Mouse (Mus musculus) gastrocnemius, adult 8-10 months (tissue): Measurements from ENCODE around the gene Retreg1. TPM values are rescaled to one million over a fixed set of nuclear protein-coding genes. Genes with fewer than 3 reads are reported as not detected.
A peak's percentile ranks its signal among the peaks of the same experiment; 100 is the strongest.

Experiments used
- DNase-seq, 2 experiments: peaks; one replicate each; pipeline ENCODE4 v3.0.0; 2022; ENCODE audit warnings: low spot score in 2 of 2
- total RNA-seq, 4 experiments: library from RNA; stranded (reverse); gene quantifications; 2 replicates each; pipeline ENCODE4 v1.2.4; 2022

The Retreg1 gene
- total RNA-seq: 100 to 1,000 TPM; 150 to 208 (median 158) TPM

DNA sequence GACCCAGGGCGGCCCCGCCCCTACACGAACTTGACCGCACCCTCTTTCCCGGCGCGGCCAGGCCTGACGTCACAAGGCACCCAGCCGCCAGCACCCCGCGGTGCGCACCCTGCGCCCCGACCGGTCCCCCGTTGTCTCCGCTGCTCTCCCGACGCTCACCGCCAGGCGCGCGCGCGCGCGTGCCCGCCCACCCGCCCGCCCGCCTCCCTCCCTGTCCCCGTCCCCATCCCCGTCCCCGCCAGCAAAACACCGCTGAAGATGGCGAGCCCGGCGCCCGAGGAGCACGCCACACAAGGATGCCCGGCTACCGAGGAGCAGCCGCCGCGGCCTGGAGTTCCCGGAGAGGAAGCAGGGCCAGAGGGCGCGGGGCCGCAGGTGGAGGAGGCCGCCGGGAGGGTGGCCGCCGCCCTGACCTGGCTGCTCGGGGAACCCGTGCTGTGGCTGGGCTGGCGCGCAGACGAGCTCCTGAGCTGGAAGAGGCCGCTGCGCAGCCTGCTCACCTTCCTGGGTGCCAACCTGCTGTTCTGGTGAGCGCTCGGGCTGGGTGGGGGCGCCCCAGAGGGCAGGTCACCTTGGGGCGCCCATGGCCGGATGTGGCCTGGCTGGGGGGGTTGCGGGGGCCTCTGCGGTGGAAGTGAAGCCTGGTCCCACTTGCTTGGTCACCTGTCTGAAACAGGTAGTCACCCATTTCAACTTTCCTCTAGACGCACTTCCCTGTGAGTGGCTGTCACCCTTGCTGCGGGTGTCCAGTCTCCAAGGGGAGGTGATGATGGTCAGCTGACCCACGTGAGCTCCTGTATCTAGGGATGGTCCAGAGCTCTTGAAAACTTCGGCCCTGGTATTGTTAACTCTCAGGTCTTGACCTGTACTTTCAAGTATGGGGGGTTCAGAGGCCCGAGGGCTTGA, at the start of gene Retreg1:
Gene Retreg1, plus strand, starts transcription at position 95 of the 906 bp plus-strand sequence.
- DNase-seq: peak; percentile 40 to 73

DNA sequence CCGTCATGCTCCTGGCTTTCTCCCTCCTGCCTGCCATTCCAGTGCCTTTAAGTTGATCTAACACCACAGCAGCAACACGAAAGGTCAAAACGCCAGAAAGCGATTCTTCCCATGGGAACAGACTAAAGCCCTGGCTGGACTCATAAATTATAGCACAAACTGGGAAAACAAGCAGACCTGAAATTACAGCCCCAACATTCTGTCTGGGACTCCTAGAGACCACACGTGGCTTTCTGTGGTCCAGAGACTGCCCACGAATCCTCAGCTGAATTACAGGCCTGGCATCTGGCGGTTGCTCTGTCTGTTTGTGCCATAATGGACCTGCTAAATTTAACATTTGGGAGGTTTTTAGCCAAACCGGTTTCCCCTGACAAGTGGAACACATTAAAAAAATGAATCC, 48.9 kb upstream of the Retreg1 start:
- no peak for DNase-seq

DNA sequence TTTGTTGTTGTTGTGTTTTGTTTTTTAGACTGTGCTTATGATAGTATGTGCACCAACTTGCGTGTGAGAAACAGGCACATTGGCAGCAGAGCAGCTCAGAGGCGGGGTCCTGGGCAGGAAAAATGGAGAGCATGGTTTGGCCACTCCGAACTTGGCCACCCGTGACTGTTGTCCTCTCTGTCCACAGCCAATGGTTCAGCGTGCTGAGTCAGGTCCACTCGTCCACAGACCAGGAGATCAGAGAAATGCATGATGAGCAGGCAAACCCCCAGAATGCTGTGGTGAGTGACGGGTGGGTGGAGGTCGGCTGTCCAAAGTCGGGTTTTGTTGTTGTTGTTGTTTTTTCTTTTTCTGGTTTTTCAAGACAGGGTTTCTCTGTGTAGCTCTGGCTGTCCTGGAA, 47.5 kb upstream of the Retreg1 start:
- DNase-seq: no peak

DNA sequence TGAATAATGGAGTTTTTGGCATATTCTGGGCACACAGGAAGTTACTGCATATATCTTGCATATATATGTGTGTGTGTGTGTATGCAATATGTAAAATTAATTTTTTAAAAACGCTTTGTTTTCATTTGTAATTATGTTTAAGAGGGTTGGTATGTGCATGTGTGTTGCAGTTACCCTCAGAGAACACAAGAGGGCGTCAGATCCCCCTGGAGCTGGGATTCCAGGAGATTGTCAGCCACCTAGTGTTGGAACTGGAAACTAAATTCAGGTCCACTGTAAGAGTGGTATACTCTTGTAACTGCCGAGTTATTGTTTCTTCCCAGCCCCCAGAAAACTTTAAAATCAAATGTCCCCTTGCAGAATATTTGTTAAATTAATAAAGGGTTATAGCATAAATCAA, 46.6 kb upstream of the Retreg1 start:
- DNase-seq: no peak

DNA sequence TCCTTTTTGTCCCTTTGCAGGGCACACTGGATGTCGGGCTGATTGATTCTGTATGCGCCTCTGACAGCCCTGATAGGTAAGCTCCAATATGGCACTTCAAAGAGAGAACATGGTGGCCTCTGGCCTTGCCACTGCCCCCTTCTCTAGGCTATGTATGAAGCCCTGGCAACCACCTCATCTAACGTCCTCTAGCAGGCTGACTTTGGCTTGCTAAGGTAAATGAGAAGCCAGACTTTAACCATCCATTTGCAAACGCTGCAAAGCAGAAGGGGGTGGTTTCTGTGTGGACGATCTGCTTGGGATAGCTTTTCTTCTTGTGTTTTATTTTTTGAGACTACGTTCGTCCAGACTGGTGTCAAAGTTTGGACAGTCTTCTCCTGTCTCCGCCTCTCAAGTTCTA, 45.8 kb upstream of the Retreg1 start:
- DNase-seq: no peak

DNA sequence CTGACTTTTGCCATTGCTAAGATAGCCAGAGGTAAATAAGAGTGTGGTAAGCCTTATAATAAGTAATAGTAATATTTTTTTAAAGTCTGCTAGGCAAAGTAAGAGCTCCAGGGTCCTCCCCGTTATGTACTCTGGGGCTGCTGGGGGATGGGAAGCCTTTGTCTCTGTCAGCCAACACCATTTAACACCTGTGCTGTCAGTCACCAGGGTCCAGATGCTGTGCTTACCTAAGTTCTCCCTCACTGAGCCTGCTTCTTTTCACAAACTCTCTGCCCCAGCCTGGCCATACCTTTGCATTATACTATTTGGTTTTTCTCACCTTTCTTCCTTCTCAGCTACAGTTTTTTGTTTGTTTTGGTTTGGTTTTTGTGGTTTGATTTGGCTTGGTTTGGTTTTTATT, 45.1 kb upstream of the Retreg1 start:
- no peak for DNase-seq

DNA sequence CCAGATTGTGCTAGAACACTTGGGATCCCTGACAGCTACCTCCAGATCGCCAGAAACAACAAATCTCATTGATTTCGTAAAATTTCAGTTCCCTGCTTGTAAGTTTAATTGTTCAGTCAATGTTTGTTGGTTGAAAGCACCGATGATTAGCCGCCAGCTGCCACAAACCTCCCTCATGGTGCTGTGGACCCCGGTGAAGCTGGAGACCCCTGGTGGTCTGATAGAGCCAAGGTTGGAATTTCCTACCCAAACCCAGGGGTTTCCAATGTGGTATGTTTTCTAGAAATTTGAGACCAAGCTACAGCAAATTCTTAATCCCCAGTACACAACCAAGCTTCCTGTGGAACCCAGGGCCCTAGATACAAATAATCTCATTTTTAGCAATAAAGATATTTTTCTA, 41.3 kb upstream of the Retreg1 start:
- no peak for DNase-seq

DNA sequence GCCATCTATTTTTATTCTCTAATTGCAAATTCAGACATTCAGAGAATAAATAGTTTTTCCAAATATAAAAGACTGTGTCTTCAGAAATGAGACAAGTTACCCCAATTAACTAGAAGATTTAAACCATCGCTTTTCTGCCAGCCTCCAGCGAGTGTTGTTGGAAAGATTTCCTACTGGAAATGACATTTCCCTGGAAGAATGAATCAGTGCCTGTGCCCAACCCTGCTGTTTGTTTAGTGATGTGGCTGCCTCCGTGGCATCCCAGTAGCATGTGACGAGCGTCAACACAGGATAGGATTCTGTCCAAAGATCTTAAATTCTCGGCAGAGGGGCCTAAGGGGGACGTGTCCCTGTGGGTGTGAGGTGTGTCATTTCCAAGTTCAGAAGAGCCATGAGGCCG, 40.8 kb upstream of the Retreg1 start:
- DNase-seq: no peak

DNA sequence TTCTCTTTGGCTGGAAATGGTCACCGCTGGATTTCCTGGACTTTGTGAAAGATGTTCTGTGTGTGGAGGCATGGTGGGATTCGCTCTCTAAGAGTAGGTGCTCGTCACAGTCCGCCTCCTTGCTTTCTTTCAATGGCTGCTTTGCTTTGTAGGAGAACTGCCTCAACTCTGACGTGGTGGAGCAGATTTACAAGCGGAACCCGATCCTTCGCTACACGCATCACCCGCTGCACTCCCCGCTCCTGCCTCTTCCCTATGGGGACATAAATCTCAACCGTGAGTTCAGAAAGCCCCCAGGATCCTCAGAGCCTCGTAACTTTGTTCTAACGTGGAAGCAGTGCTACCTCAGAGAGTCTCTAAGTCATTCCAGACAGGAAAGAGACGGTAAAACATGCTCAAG, 39.9 kb upstream of the Retreg1 start:
- DNase-seq: no peak

DNA sequence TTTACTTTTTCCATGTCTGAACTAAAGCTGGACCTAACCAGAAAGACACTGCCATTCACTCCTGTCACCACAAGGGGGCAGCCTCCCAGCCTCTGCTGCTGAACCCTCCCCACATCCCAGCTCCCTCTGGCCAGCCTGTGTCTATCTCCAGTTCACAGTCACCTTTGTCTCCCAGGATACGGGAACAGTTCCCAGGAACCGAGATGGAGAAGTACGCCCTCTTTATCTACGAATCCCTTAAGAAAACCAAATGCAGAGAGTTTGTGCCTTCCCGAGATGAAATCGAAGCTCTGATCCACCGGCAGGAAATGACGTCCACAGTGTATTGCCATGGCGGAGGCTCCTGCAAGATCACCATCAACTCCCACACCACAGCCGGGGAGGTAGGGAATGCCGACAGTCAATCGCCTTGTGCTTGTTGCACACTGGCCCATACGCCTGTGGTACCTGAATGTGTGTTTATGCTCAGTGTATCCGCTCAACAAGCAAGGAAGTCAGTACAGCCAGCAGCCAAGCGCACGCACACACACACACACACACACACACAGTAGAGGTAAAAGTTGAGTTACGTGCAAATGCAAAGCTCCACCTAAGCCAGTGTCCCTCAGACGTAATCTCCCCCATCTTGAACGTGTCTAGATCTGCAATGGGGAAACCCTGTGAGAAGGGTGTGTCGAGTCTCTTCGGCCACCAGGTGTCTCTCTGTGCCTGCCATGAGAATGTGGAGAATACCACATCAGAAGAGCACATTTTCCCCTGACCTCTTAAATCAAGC, 37.5 kb upstream of the Retreg1 start:
- DNase-seq: peak; percentile 49 to 58

DNA sequence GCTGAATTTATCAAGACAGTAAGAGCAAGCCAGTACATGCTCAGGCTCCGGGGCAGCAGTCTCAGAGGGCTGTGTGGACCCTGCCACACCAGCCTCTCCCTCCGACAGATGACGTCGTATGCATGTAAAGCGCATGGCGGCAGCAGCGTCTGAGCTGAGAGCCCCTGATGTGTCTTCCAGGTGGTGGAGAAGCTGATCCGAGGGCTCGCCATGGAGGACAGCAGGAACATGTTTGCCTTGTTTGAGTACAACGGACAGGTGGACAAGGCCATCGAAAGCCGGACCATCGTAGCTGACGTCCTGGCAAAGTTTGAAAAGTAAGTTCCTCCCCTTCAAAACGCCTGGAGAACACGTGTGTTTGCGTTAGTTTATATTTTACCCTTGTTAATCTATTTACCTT, 36.6 kb upstream of the Retreg1 start:
- no peak for DNase-seq

DNA sequence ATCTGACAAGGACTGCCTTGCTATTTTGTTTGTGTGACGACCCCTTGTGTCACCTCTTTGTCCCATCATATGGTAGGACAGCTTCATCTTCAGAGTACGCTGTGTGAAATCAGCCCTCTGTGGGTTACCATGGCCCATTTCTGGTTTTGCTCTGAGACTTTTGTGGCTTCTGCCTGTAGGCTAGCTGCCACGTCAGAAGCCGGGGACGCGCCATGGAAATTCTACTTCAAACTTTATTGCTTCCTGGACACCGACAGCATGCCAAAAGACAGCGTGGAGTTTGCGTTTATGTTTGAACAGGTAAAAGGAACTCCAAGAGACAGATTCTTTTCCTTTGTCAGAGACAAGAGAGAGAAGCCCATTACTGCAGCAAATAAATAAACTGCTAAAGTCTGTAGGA, 36.1 kb upstream of the Retreg1 start:
- DNase-seq: no peak

DNA sequence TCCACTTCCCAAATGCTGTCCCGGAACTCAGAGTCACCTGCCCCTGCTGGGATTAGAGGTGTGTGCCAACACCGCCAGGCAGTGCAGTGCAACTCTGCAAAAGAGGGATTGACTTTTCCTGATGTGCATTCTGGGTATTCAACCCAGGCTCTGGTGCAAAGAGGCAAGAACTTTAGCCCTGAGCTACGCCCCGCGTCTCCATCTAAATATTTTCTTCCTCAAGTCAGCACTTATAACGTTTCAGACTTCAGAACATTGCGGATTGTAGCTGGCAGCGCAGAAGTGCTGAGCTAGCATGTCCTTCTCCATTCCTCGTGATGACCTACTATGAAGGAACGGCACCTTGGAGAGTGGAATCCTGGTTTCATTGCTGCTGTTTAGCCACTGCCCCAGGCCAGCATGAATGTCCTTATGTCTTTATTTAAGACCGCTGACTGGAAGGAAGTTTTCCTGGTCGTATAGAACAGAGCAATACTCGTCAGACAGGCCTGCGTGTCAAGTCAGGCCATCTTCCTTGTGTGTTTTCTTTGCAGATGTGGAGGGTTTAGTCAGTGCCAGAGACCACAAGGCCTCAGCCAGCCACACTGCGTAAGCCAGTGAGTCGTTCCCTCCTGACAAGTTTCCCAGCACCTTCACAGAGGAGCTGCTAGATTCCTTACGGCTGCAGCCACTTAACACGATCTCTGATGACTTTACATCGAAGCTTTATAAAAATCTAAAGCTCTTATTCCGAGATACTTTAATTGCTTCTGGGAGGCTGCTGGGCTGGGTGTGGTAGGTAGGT, 34.1 kb upstream of the Retreg1 start:
- no peak for DNase-seq

DNA sequence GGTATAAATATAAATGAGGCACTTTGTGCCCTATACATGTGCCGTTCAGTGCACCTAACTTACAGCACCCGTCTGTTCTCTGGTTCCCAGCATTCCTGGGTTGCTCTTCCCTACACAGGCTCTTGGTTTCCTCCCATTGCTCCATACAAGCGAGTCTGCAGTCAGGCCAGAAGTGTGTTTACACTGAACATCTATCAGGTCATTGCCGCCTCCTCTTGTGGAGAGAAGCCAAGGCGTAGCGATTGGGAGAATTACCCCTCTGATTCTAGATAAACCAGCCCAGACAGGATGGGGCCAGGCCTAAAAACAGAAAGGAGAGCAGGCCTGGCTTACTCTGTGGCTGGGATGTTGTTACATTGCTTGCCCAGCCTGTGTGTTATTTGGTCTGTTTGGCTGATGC, 33.3 kb upstream of the Retreg1 start:
- DNase-seq: no peak

DNA sequence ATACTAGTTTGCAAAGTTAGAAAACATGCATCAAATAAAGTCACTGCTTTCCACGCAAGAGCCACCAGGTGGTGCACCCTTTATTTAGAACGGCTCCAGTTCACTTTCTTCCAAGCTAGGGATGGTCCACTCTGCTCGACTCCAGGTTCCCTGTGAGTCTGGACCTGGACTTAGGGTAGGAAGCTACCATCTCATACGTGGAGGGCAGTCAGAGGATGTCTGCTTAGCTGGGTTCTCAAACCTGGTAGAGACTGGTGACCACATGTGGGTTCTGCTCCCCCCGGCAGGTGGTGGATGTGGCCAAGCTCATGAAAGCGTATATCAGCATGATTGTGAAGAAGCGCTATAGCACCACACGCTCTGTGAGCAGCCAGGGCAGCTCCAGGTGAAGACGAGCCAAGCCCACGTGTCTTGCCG, 31.1 kb upstream of the Retreg1 start:
- no peak for DNase-seq

DNA sequence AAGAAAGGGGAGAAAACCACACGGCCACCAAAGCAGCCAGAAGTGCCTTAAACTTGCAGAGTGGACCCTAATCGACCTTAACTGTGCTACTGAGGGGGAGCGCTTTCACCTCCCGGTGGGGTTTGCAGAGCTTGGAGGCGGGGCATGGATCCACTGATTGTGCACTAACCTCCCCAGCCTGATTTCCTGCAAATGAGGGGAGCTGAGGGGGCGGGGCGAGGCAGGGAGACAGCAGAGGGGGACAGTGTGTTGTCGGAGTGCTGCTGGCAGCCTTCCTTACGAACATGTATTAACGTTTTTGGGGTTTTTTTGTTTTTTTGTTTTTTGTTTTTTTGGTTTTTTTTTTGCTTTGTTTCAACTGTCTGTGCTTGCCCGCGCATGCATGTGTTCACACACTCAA, 30.5 kb upstream of the Retreg1 start:
- no peak for DNase-seq

DNA sequence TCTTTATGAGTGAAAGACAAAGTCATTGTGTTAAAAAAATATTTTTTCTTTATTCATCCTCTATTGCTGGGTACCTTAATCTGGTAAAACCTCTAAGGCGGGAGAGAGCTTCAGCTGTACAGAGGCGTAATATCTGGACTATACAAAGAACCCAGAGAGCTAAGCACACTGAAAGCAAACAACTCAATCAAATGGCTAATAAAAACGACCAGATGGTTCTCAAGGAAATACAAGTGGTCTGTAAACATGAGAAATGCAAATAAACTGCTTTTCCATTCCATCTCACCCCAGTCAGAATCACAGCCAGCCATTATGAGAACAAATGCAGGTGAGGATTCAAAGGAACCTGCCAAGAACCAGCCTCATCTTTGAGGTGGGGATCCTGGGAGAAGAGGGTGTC, 28.4 kb upstream of the Retreg1 start:
- DNase-seq: no peak

DNA sequence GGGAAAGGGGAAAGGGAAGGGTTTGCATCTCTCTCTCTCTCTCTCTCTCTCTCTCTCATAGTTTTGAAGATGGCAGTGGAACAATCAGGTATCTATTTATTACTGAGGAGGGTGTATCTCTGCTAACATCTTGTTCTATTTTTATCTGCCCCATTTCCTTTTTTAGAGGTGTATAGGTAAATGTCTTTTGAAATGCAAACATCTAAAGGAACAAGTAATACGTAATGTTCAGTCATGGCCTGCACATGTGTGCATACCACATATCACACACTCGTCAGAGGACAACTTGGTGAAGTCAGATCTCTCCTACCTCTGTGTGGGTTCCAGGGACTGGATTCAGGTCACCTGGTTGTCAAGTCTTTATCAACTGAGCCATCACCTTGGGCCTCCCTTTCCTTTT, 25.8 kb upstream of the Retreg1 start:
- no peak for DNase-seq

DNA sequence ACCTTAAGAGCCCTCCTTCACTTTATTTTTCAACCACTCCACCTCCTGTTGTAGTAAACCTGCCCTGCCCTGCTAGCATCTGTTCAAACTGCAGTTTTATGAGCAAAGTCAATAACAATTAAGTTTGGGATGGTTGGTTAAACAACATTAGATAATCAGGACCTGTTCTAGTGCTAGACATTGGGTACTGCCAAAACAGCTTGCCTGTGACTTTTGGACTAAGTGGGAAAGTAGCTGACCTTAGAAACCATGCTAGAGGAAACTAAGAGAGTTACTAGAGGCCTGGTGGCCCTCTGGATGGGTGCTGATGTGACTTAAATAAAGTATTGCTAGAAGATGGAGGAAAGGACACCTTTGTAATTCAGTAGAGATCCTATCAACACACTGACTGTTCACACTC, 21.0 kb upstream of the Retreg1 start:
- DNase-seq: no peak

DNA sequence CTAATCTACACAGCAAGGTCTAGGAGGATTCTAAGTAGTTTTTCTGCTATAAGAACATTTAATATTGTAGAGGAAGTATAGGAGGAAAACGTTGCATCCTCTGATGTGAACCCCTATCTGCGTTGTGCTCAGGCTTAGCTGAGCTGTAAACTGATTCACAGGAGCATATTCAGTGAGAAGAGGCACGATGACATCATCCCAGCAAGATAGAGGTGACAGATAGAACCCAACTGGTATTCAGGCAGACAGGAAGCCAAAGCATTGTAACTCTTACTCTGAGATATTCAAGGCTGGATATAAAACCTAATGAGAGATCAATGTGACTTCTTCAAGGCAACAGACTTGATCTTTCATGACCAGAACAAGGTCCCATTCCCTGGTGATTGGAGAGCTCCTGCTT, 20.3 kb upstream of the Retreg1 start:
- no peak for DNase-seq

DNA sequence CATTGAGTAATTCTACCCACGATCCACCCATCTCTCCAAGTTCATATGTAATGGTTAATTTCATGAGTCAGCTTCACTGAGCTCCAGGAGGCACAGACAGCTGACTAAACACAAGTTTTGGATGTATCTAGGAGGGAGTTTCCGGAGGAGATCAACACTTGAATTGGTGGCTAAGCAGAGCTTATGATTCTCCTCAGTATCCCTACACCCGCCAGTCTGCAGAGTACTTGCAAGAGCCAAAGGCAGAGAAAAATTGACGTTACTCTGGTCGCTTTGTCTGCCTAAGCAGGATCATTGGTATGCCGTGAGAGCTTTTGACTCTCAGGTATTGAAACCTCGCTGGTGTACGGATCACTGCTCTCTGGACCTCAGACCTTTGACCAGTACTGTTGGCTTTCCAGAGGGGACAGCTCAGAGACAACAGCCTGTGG, 16.4 kb upstream of the Retreg1 start:
- no peak for DNase-seq

DNA sequence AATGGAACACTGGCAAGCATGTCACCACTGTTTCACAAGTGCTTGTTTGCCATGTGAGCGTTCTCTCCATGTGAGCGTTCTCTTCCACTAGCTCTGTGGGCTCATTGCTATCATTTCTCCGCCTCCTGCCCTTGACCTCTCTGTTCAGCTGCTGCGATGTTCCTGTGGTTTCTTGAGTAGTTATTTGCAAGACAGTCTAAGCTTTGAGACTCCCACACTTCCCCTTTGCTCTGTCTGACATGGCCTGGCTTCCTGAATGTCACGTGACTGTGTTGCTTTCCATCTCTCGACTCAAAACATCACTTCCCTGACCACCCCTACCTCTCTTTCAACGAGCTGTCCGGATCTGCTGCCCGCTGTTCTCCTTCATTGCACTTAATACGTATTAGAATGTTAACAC, 14.5 kb upstream of the Retreg1 start:
- no peak for DNase-seq
